Mouse (Mus musculus) bone marrow macrophage, adult 2 months (primary cell): ENCODE measurements at regions not wholly inside any gene's neighbourhood (a gene's known extent, or its start where the extent isn't known, plus 50 kb on each side); places are given as distances from the start of the nearest gene placed in this dataset.

Source experiments
- H3K27ac ChIP-seq: 2 replicates; pipeline ENCODE4 v1.5.1; 2012; ENCODE audit warnings: low read depth, low read length; ENCODE audit not compliant: insufficient read depth
- H3K4me1 ChIP-seq: 2 replicates; pipeline ENCODE4 v1.6.1; 2012; ENCODE audit warnings: low read length; ENCODE audit not compliant: control insufficient read depth, insufficient read depth
- H3K4me3 ChIP-seq: 2 replicates; pipeline ENCODE4 v1.5.1; 2012; ENCODE audit warnings: mild to moderate bottlenecking, low read length, moderate library complexity; ENCODE audit not compliant: insufficient read depth
- CTCF ChIP-seq: IDR thresholded peaks from 2 replicates; pipeline ENCODE4 v1.5.1; 2012; ENCODE audit warnings: low read depth, mild to moderate bottlenecking, low read length, moderate library complexity
- POLR2A ChIP-seq: IDR thresholded peaks from 2 replicates; pipeline ENCODE4 v1.6.1; 2012; ENCODE audit warnings: mild to moderate bottlenecking, low read depth, low read length, borderline replicate concordance

- Histone ChIP-seq H3K27ac (no peak overlapping the region), H3K4me3 (no peak overlapping the region), H3K4me1 (no peaks in the 10 kb centered on the region)
- TF ChIP-seq POLR2A (no peak), CTCF (no peak)
These were observed 50.9 kb upstream of the Kap start for GRCm38 (mm10) chr6:133904501-133904900.

GRCm38 (mm10) chr6:133934667-133935066, 81.1 kb upstream of the Kap start:
- TF ChIP-seq CTCF (no peak), POLR2A (no peak)
- Histone ChIP-seq H3K27ac (no peak overlapping the region), H3K4me1 (no peaks in the 10 kb centered on the region), H3K4me3 (no peak overlapping the region)

- Histone ChIP-seq H3K4me1 (no peaks in the 10 kb centered on the region), H3K27ac (no peak overlapping the region), H3K4me3 (no peak overlapping the region)
- no peak for TF ChIP-seq CTCF
- no peak for TF ChIP-seq POLR2A
These were observed 82.1 kb upstream of the Kap start for GRCm38 (mm10) chr6:133935671-133936070.

- TF ChIP-seq POLR2A = no peak
- TF ChIP-seq CTCF = no peak
These were observed 75.4 kb upstream of the Etv6 start for GRCm38 (mm10) chr6:133959902-133960634.

DNA sequence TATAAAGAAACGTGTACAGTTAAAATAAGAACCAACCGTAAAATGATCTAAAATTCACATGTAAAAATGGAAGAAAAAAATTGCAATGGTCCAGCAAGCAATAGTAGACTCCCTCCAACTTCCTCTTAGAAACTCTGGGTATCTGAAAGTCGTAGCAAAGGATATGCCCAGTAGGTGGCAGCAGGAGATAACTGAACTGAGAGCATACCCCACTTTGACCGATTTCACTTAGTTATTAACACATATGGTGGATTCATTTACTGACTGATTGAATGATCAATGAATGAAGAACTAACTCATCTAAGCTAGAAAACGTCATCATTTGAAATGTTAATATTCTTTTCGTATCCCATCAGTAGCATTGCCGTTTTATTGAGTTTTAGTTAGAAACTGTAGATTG, 74.8 kb upstream of the Etv6 start:
- Histone ChIP-seq H3K27ac (no peak overlapping the region), H3K4me3 (no peak overlapping the region), H3K4me1 (no peaks in the 10 kb centered on the region)
- TF ChIP-seq POLR2A = no peak
- TF ChIP-seq CTCF = no peak

More at GRCm38 (mm10) chr6:133959902-133960634, 75.4 kb upstream of the Etv6 start:
- Histone ChIP-seq H3K4me3 (no peak overlapping the region), H3K27ac (no peak overlapping the region), H3K4me1 (no peaks in the 10 kb centered on the region)

DNA sequence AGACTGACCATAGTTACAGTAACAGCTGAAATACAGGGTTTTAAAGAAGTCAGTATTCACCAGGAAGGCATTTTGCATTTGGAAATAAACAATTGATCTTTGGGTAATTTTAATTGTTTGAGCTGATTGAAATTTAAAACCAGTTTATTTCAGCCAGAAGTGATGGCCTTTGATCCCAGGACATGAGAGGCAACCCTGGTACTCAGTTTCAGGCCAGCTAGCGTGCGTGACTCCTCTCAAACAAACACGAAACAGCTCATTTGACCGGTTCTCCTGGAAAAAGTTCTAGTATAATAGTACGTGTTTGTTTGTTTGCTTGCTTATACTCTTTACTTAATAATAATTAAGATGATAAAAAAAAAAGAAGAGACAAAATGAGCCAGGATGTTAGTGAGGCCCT, 72.9 kb upstream of the Etv6 start:
- Histone ChIP-seq H3K4me3 (no peak overlapping the region), H3K27ac (no peak overlapping the region), H3K4me1 (no peaks in the 10 kb centered on the region)
- TF ChIP-seq CTCF (no peak), POLR2A (no peak)

- TF ChIP-seq CTCF (no peak), POLR2A (no peak)
These were observed 72.2 kb upstream of the Etv6 start for GRCm38 (mm10) chr6:133963264-133963663.

GRCm38 (mm10) chr6:133967286-133967685, 68.2 kb upstream of the Etv6 start:
- Histone ChIP-seq H3K27ac (no peak overlapping the region), H3K4me3 (no peak overlapping the region), H3K4me1 (no peaks in the 10 kb centered on the region)
- no peak for TF ChIP-seq POLR2A
- no peak for TF ChIP-seq CTCF

More at GRCm38 (mm10) chr6:133963264-133963663, 72.2 kb upstream of the Etv6 start:
- H3K27ac ChIP-seq = no peak overlapping the region
- H3K4me1 ChIP-seq = no peaks in the 10 kb centered on the region
- H3K4me3 ChIP-seq = no peak overlapping the region

DNA sequence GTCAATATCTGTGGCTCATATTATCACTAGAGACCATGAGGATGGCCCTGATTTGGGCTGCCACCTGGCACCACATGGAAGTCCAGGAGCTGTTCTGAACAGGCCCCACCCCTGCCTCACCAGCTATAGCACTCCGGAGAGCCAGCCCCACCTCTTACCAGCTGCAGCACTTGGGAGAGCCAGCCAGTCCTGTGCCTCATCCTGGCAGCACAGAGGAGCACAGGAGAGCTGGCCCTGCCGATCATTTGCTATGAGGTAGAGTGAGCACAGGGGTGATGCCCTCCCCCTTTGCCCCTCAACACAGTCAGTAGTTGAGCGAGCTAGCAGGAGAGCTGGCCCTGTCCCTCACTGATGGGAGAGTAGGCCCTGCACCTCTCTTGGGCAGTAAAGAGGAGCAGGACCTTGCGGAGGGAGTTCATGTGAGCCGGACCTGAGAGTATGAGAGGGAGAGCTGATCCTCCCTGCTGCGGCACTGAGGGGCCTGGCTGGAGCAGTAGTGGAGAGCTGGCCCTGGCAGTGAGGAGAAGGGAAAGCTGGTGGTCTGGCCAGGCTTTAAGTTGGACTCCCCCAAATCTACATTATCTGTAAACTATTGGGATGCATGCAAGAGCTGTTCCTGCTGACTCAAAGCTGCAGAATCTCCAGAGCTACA, 63.3 kb upstream of the Etv6 start:
- Histone ChIP-seq H3K27ac (no peak overlapping the region), H3K4me3 (no peak overlapping the region), H3K4me1 (no peaks in the 10 kb centered on the region)
- TF ChIP-seq CTCF (no peak), POLR2A (no peak)

- Histone ChIP-seq H3K4me1 (no peaks in the 10 kb centered on the region), H3K4me3 (no peak overlapping the region), H3K27ac (no peak overlapping the region)
- TF ChIP-seq POLR2A (no peak), CTCF (no peak)
These were observed 62.2 kb upstream of the Etv6 start for GRCm38 (mm10) chr6:133973205-133973838.

- Histone ChIP-seq H3K27ac (no peak overlapping the region), H3K4me1 (no peaks in the 10 kb centered on the region), H3K4me3 (no peak overlapping the region)
- TF ChIP-seq POLR2A = no peak
- no peak for TF ChIP-seq CTCF
These were observed 59.5 kb upstream of the Etv6 start for GRCm38 (mm10) chr6:133975951-133976350.
